Mouse (Mus musculus) retina, embryonic 14.5 days (tissue): ENCODE measurements at regions not wholly inside any gene's neighbourhood (a gene's known extent, or its start where the extent isn't known, plus 50 kb on each side); places are given as distances from the start of the nearest gene placed in this dataset.

Experiments
- DNase-seq: peaks from one replicate; pipeline ENCODE4 v3.0.0-alpha.2; 2015; ENCODE audit warnings: low spot score

GRCm38 (mm10) chr9:112431920-112432437 lies 196.2 kb upstream of the Arpp21 start:
- DNase-seq, result no peak

GRCm38 (mm10) chr9:112429196-112429595 lies 193.5 kb upstream of the Arpp21 start:
- no peak for DNase-seq

DNA sequence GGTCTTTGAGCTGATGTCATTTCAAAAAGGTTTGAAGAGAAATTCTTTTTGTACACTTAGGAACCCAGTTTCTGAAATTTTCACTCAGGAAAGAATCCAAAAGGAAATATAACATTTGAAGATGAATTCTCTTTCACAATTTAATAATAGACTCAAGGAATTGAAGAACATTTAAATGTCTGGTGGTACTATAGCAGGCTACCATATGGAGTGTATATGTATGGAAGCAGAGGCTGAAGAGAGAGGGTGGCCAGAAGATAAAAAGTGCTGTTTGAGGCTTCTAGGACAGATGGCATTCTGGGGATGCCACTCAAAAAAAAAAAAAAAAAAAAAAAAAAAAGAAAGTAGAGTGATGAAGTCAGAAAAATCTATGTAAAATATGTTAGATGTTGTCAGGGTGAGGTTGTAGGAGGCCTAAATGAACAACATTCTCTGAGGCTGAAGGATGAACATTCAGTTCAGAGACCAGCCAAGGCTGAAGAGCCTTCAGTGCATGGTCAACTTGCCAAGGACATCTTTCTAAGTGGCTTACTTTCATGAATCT lies 170.1 kb upstream of the Arpp21 start:
- no peak for DNase-seq

GRCm38 (mm10) chr9:112370746-112371145 lies 135.0 kb upstream of the Arpp21 start:
- peak; percentile 70 for DNase-seq

- no peak for DNase-seq
Measured at GRCm38 (mm10) chr9:112367291-112367690, 131.6 kb upstream of the Arpp21 start.

DNA sequence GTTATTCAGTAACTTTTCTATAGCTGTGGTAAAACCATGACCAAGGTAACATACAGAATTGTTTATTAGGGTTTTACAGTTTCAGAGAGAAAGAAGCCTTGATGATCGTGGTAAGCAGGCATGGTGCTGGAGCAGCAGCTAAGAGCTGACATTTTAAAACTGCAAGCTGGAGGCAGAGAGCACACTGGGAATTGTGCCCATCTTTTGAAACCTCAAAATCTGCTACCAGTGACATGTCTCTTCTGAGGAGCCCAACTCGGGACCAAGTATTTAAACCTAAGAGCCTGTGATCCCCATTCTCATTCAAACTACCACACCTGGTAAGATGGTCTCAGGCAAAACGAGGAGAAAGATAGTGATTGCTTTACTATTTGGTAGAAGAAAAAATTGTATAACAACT lies 125.6 kb upstream of the Arpp21 start:
- no peak for DNase-seq

- DNase-seq, result no peak
Measured at GRCm38 (mm10) chr9:112358711-112359298, 123.1 kb upstream of the Arpp21 start.

DNA sequence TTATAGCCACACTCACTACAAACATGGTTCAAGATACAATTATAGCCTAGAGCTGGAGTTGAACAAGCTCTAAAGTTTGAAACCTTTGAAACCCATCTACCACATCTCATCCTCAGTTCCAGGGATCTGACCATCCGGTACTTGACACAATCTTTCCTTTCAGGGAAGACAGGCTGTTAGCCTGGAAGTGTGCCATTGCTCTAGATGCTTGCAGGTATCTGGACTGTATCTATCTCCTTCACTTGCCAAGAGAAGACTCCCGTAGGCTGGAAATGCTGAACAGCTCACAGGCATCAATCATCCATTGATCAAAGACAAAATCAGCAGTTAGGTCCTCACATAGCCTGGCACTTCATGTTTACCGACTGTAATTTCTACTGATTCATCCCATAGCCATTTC lies 117.5 kb upstream of the Arpp21 start:
- no peak for DNase-seq

- no peak for DNase-seq
Measured at GRCm38 (mm10) chr9:112348942-112349341, 113.2 kb upstream of the Arpp21 start.

DNA sequence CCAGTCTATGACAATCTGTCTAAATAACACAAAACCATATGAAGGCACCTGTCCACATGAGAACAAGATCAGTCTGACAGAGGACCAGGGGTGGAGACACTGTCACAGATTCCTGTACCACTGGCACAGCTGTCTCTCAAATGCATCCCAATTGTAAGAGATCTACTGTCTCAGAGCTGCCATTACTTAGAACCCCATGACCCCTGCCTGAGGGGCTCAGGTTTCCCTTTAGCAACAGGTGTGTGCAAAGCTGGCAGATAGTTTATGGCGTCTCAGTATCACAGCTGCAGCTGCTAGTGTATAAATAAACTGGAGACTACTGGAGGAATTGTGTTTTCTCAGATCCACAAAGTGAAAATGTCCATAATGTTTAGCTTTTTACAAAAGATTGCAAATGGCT lies 109.1 kb upstream of the Arpp21 start:
- no peak for DNase-seq

GRCm38 (mm10) chr9:112340363-112340762 lies 104.6 kb upstream of the Arpp21 start:
- no peak for DNase-seq

DNA sequence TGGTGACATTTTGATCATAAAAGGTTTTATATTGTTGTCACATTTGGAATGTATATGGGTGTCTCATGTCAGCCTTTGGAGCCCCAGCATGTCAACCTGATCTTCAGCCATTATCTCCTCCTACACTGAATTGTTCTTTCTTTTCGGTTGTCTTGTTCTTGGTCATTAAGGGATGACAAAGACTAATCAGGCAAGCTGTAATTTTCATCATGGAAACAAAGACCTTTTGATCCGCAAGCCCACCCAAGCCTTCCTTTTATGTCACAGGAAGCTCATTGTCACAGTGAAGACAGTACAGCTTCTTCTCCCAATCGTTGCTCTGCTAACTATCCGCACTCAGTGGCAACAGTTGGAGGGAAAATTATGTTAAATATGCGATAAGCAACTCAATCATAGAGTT lies 84.3 kb upstream of the Arpp21 start:
- DNase-seq, result peak; percentile 82

DNA sequence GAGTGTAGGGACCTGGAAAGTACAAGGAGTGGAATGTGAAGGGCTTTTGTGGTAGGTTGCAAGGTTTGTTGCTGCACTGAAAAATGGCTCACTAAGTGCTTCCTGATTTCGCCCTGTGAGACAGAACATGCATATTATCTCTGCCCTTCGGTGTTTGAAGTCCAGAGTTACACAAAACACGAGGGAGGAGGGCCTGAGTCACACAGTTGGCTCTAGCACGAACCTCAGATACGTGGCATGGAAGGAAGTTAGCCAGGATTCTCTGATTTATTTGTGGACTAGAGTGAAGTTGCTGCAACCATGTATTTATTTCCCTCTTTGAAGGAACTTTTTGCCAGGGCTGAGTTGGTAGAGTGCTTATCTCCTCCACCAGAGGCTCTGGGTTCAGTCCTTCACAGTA lies 73.2 kb upstream of the Arpp21 start:
- no peak for DNase-seq

- no peak for DNase-seq
Measured at GRCm38 (mm10) chr9:112307837-112308236, 72.1 kb upstream of the Arpp21 start.

DNA sequence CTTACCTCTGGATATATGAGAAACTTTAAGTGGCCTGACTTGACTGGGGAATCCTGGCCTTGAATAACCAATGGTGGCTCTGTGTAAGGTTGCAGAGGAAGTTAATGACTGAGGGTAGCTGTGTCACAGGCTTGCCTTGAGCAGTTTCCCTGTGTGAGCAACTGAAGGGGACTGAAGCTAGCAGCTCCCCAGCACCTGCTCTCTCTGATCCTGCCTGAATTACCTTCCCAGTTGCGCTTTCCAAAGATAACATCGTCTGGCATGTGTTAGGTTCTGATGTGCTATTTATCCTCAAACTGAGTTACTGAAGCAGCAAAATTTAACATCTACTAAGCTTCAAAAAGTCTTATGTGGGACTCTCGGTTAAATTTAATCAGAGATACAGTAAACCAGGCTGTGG lies 56.1 kb upstream of the Arpp21 start:
- DNase-seq, result no peak
